Mouse (Mus musculus) liver, embryonic 14.5 days (tissue): ENCODE results near the gene Slc28a1.

Experiments used
- CTCF ChIP-seq: IDR thresholded peaks from 2 replicates; pipeline ENCODE4 v1.5.1; 2016; ENCODE audit warnings: antibody characterized with exemption, low read depth, control low read depth
- EP300 ChIP-seq: IDR thresholded peaks from 2 replicates; pipeline ENCODE4 v1.6.1; 2016; ENCODE audit warnings: antibody characterized with exemption, low read depth

- TF ChIP-seq CTCF = no peak
- no peak for TF ChIP-seq EP300
Measured at GRCm38 (mm10) chr7:81184136-81184535, 69.5 kb downstream of the Slc28a1 start.
